ENCODE assay signal across 15 mouse cellular contexts in genomic region chr5:30152007-30152406, GRCm38 (mm10). TPM values are rescaled to one million over a fixed set of nuclear protein-coding genes. Genes with fewer than 3 reads are reported as not detected.
DNase-seq lines count a peak whose midpoint lies in the region; ATAC-seq and TF ChIP-seq lines count a peak whose summit lies in the region.
"Had no signal": no experiment of that assay in that cellular context is flagged by ENCODE, and none has a peak within 500 bp of the region (broad histone marks: within the 10 kb centered on the region; RNA-seq: fewer than 3 reads in every experiment).

No protein-coding gene starts in this region.

- H3K4me3 ChIP-seq in heart, embryonic 12.5 days, result no peak overlapping the region
- no peak overlapping the region for H3K4me3 ChIP-seq in kidney, postnatal 0 days (replicated peaks; ENCODE audit: low read depth, low read length)
- no peak overlapping the region for H3K4me3 ChIP-seq in stomach, postnatal 0 days (ENCODE audit: low read depth, low read length)
- H3K4me3 ChIP-seq: embryonic facial prominence, embryonic 12.5 days; limb, embryonic 13.5 days had no signal

- H3K4me2 ChIP-seq in heart, embryonic 12.5 days, result no peak overlapping the region
- 0 out of 2 replicates have a peak overlapping the region, but pooled peaks have one; percentile 4 for H3K4me2 ChIP-seq in kidney, postnatal 0 days (ENCODE audit: low read length)
- peak overlapping the region; percentile 39 for H3K4me2 ChIP-seq in stomach, postnatal 0 days (replicated peaks; ENCODE audit: low read depth)
- H3K4me2 ChIP-seq: embryonic facial prominence, embryonic 12.5 days; limb, embryonic 13.5 days had no signal

- H3K27me3 ChIP-seq in heart, embryonic 12.5 days (replicated peaks), result no peaks in the 10 kb centered on the region
- H3K27me3 ChIP-seq in kidney, postnatal 0 days (ENCODE audit: insufficient read depth, low read length), result no peaks in the 10 kb centered on the region
- H3K27me3 ChIP-seq in stomach, postnatal 0 days (ENCODE audit: control insufficient read depth, insufficient read depth, low read length), result no peaks in the 10 kb centered on the region
- H3K27me3 ChIP-seq: embryonic facial prominence, embryonic 12.5 days; limb, embryonic 13.5 days had no signal

- no peak for TF ChIP-seq EP300 in stomach, postnatal 0 days (optimal IDR thresholded peaks at IDR 0.05)

- no peaks in the 10 kb centered on the region for H3K9me3 ChIP-seq in heart, embryonic 12.5 days (replicated peaks)
- no peaks in the 10 kb centered on the region for H3K9me3 ChIP-seq in kidney, postnatal 0 days (replicated peaks; ENCODE audit: low read length)
- H3K9me3 ChIP-seq in stomach, postnatal 0 days (ENCODE audit: control insufficient read depth, low read length), result no peaks in the 10 kb centered on the region
- H3K9me3 ChIP-seq: embryonic facial prominence, embryonic 12.5 days; limb, embryonic 13.5 days had no signal

- WGBS in heart, embryonic 12.5 days, result 83% methylated on average over 4 of the region's 4 CpGs
- 64% methylated on average over 4 of the region's 4 CpGs for WGBS in kidney, postnatal 0 days
- 53% methylated on average over 4 of the region's 4 CpGs for WGBS in stomach, postnatal 0 days

- H3K9ac ChIP-seq in heart, embryonic 12.5 days, result no peak overlapping the region
- H3K9ac ChIP-seq in kidney, postnatal 0 days (ENCODE audit: low read depth, low read length), result no peak overlapping the region
- H3K9ac ChIP-seq in stomach, postnatal 0 days (ENCODE audit: low read length), result no peak overlapping the region
- H3K9ac ChIP-seq: embryonic facial prominence, embryonic 12.5 days; forebrain, postnatal 0 days; limb, embryonic 13.5 days had no signal

- peaks cover 7% of the 10 kb centered on the region for H3K36me3 ChIP-seq in heart, embryonic 12.5 days
- H3K36me3 ChIP-seq in kidney, postnatal 0 days (ENCODE audit: insufficient read depth, low read length), result 0 out of 2 replicates have a peak, but pooled peaks cover under 1% of the 10 kb centered on the region
- H3K36me3 ChIP-seq in stomach, postnatal 0 days (ENCODE audit: control insufficient read depth, insufficient read depth, low read length), result 0 out of 2 replicates have a peak, but pooled peaks cover 3% of the 10 kb centered on the region
- H3K36me3 ChIP-seq: embryonic facial prominence, embryonic 12.5 days had no signal

- DNase-seq in heart, adult 8-10 months (ENCODE audit: low spot score), result peak; percentile 46
- peak; percentile 22 for DNase-seq in urinary bladder, postnatal 14 days (ENCODE audit: low spot score)
- DNase-seq in urinary bladder, postnatal 4 days (ENCODE audit: low spot score in 2 of 2), result no peak
- DNase-seq in kidney, postnatal 0 days (ENCODE audit: low spot score), result peak; percentile 10
- DNase-seq in stomach, postnatal 0 days (ENCODE audit: low spot score), result peak; percentile 54
- no peak for DNase-seq in MN1 (ENCODE audit: low spot score)
- no peak for DNase-seq in spleen, postnatal 10 days (ENCODE audit: low spot score in 2 of 2)
- DNase-seq: cerebellum, postnatal 10 days; forebrain, postnatal 0 days; layer of hippocampus, postnatal 36 days had no signal

- TF ChIP-seq CTCF in kidney, postnatal 0 days (IDR thresholded peaks at IDR 0.05; ENCODE audit: low read depth), result no peak
- TF ChIP-seq CTCF in stomach, postnatal 0 days (IDR thresholded peaks at IDR 0.05; ENCODE audit: low read depth), result no peak

- no peak overlapping the region for H3K27ac ChIP-seq in heart, embryonic 12.5 days (ENCODE audit: poor library complexity, severe bottlenecking)
- H3K27ac ChIP-seq in kidney, postnatal 0 days, result peak overlapping the region; percentile 10; the same call in 1 of the 2 replicates
- H3K27ac ChIP-seq in stomach, postnatal 0 days (replicated peaks), result peak overlapping the region; percentile 58
- H3K27ac ChIP-seq: embryonic facial prominence, embryonic 12.5 days; limb, embryonic 13.5 days had no signal

- ATAC-seq in heart, embryonic 12.5 days (ENCODE audit: insufficient number of reproducible peaks, low FRiP score), result no peak
- no peak for ATAC-seq in kidney, postnatal 0 days (replicated peaks; ENCODE audit: low FRiP score, low read depth)
- peak; percentile 45 for ATAC-seq in stomach, postnatal 0 days (ENCODE audit: low FRiP score, low TSS enrichment)
- ATAC-seq: forebrain, postnatal 0 days had no signal

- peaks cover 22% of the 10 kb centered on the region for H3K4me1 ChIP-seq in heart, embryonic 12.5 days (replicated peaks)
- H3K4me1 ChIP-seq in kidney, postnatal 0 days (replicated peaks; ENCODE audit: insufficient read depth, low read length), result peaks cover 6% of the 10 kb centered on the region; the same call in 1 of the 2 replicates
- H3K4me1 ChIP-seq in stomach, postnatal 0 days (replicated peaks; ENCODE audit: control insufficient read depth, insufficient read depth), result no peaks in the 10 kb centered on the region

RNA-seq across cellular contexts. Expression of gene Hadha, which starts 3.0 kb away (rescaled TPM):
- 1,000 to 10,000 TPM; 1,298 to 1,376 (median 1,346) TPM for total RNA-seq in heart, adult 8-10 months (2022)
- 237 and 239 TPM in 2 replicates for polyA plus RNA-seq in heart, embryonic 12.5 days (2016; fragmentation: Nextera tagmentation; extraction: Ambion mirVana)
- polyA plus RNA-seq in kidney, postnatal 0 days (2015; fragmentation: Nextera tagmentation; extraction: Ambion mirVana), result 171 and 193 TPM in 2 replicates
- polyA plus RNA-seq in stomach, postnatal 0 days (2015; fragmentation: Nextera tagmentation; extraction: Ambion mirVana), result 201 and 213 TPM in 2 replicates

RNA-seq across cellular contexts. Expression of gene Hadhb, which starts 3.0 kb away (rescaled TPM):
- 1,000 to 10,000 TPM; 2,312 to 2,801 (median 2,464) TPM for total RNA-seq in heart, adult 8-10 months (2022)
- 307 and 321 TPM in 2 replicates for polyA plus RNA-seq in heart, embryonic 12.5 days (2016; fragmentation: Nextera tagmentation; extraction: Ambion mirVana)
- 215 and 229 TPM in 2 replicates for polyA plus RNA-seq in kidney, postnatal 0 days (2015; fragmentation: Nextera tagmentation; extraction: Ambion mirVana)
- polyA plus RNA-seq in stomach, postnatal 0 days (2015; fragmentation: Nextera tagmentation; extraction: Ambion mirVana), result 323 and 350 TPM in 2 replicates

RNA-seq across cellular contexts. Expression of gene 3110082J24Rik, which starts 46.1 kb away (rescaled TPM):
- total RNA-seq in heart, adult 8-10 months (2022), result not detected
- polyA plus RNA-seq in heart, embryonic 12.5 days (2016; fragmentation: Nextera tagmentation; extraction: Ambion mirVana), result not detected in 2 replicates
- not detected in 2 replicates for polyA plus RNA-seq in kidney, postnatal 0 days (2015; fragmentation: Nextera tagmentation; extraction: Ambion mirVana)
- not detected in 2 replicates for polyA plus RNA-seq in stomach, postnatal 0 days (2015; fragmentation: Nextera tagmentation; extraction: Ambion mirVana)
- total RNA-seq: heart, postnatal 14 days; megakaryocyte progenitor cell, adult 5-6 weeks had no signal
- polyA plus RNA-seq: limb, embryonic 13.5 days had no signal

RNA-seq across cellular contexts. Expression of gene Garem2, which starts 47.0 kb away (rescaled TPM):
- total RNA-seq in heart, adult 8-10 months (2022), result under 1 TPM in 2 of 4 experiments, not detected in 2; 0.08 to 0.19 TPM
- 0.40 and 0.51 TPM in 2 replicates for polyA plus RNA-seq in heart, embryonic 12.5 days (2016; fragmentation: Nextera tagmentation; extraction: Ambion mirVana)
- 0.33 and 0.36 TPM in 2 replicates for polyA plus RNA-seq in kidney, postnatal 0 days (2015; fragmentation: Nextera tagmentation; extraction: Ambion mirVana)
- polyA plus RNA-seq in stomach, postnatal 0 days (2015; fragmentation: Nextera tagmentation; extraction: Ambion mirVana), result 0.10 and 0.12 TPM in 2 replicates
- total RNA-seq: megakaryocyte progenitor cell, adult 5-6 weeks had no signal

RNA-seq across cellular contexts. Expression of gene Adgrf3, which starts 53.5 kb away (rescaled TPM):
- total RNA-seq in heart, adult 8-10 months (2022), result under 1 TPM in 1 of 4 experiments, not detected in 3; 0.57 TPM
- polyA plus RNA-seq in heart, embryonic 12.5 days (2016; fragmentation: Nextera tagmentation; extraction: Ambion mirVana), result 0.37 TPM in 1 of 2 replicates, not detected in the other
- 0.04 and 0.14 TPM in 2 replicates for polyA plus RNA-seq in kidney, postnatal 0 days (2015; fragmentation: Nextera tagmentation; extraction: Ambion mirVana)
- polyA plus RNA-seq in stomach, postnatal 0 days (2015; fragmentation: Nextera tagmentation; extraction: Ambion mirVana), result 0.12 and 0.24 TPM in 2 replicates
- total RNA-seq: forebrain, postnatal 0 days; layer of hippocampus, postnatal 36 days had no signal
- polyA plus RNA-seq: forebrain, postnatal 0 days; limb, embryonic 13.5 days had no signal

Comparison
In these comparisons a context has a peak if more than half of its experiments do, and no peak if none do; other contexts are left out.
1. DNase-seq: peak in heart, adult 8-10 months (single experiment), urinary bladder, postnatal 14 days (single experiment), kidney, postnatal 0 days (single experiment) and stomach, postnatal 0 days (single experiment); none in urinary bladder, postnatal 4 days (0 of 2), MN1 (single experiment) and spleen, postnatal 10 days (0 of 2).